Mouse (Mus musculus): ENCODE results near the gene Nps.

GRCm38 (mm10) chr7:135210296-135210695 is 48.2 kb upstream of the Nps start:
- TF ChIP-seq POLR2A (IDR thresholded peaks at IDR 0.05; ENCODE audit: low read depth, low read length): no peak
- TF ChIP-seq CTCF (IDR thresholded peaks at IDR 0.05; ENCODE audit: borderline replicate concordance, insufficient read depth, low read length): no peak

All from embryonic fibroblast, embryonic 13.5 days (primary cell).